Mouse (Mus musculus) MEL (cell line): ENCODE measurements at regions not wholly inside any gene's neighbourhood (a gene's known extent, or its start where the extent isn't known, plus 50 kb on each side); places are given as distances from the start of the nearest gene placed in this dataset.

ENCODE experiments used
- DNase-seq: peaks from one replicate; pipeline ENCODE4 v3.0.0; 2011; ENCODE audit warnings: low read depth, low spot score
- H3K27ac ChIP-seq: 2 replicates; pipeline ENCODE4 v1.5.1; 2012; ENCODE audit warnings: low read depth, mild to moderate bottlenecking, control low read depth, low read length, moderate library complexity; ENCODE audit not compliant: control insufficient read depth
- H3K27me3 ChIP-seq, 2 experiments: fragments of 150-350 bp in 1 of 2; sonication (generic) in 1 of 2; 2 replicates each; pipeline ENCODE4 v1.6.1; 2012; ENCODE audit warnings: low read length in 2 of 2, mild to moderate bottlenecking in 2 of 2, improper control_type of control experiment in 1 of 2, moderate library complexity in 1 of 2; ENCODE audit not compliant: insufficient read depth in 2 of 2, control insufficient read depth in 1 of 2
- H3K36me3 ChIP-seq, 2 experiments: 2 replicates each; pipeline ENCODE4 v1.6.1; 2012 to 2014; ENCODE audit warnings: low read length in 2 of 2, improper control_type of control experiment in 1 of 2, inconsistent platforms in 1 of 2, mild to moderate bottlenecking in 1 of 2; ENCODE audit not compliant: insufficient read depth in 2 of 2, control insufficient read depth in 1 of 2
- H3K4me1 ChIP-seq, 2 experiments: fragments of 150-350 bp in 1 of 2; sonication (generic) in 1 of 2; 2 replicates each; pipeline ENCODE4 v1.6.1; 2012; ENCODE audit warnings: low read length in 2 of 2, improper control_type of control experiment in 1 of 2, mild to moderate bottlenecking in 1 of 2; ENCODE audit not compliant: insufficient read depth in 2 of 2, control insufficient read depth in 1 of 2
- H3K4me3 ChIP-seq, 2 experiments: fragments of 150-350 bp in 1 of 2; sonication (generic) in 1 of 2; 2 replicates each; pipeline ENCODE4 v1.5.1; 2012; ENCODE audit warnings: low read depth in 2 of 2, low read length in 2 of 2, mild to moderate bottlenecking in 2 of 2, moderate library complexity in 2 of 2, control low read depth in 1 of 2, improper control_type of control experiment in 1 of 2; ENCODE audit not compliant: control insufficient read depth in 1 of 2, insufficient read depth in 1 of 2
- H3K79me2 ChIP-seq: 2 replicates; pipeline ENCODE4 v1.6.1; 2012; ENCODE audit warnings: mild to moderate bottlenecking, low read length, moderate library complexity; ENCODE audit not compliant: control insufficient read depth, poor library complexity, insufficient read depth
- H3K9ac ChIP-seq: 2 replicates; pipeline ENCODE4 v1.6.1; 2012; ENCODE audit warnings: low read depth, mild to moderate bottlenecking, control low read depth, low read length, moderate library complexity; ENCODE audit not compliant: control insufficient read depth, poor library complexity, severe bottlenecking
- H3K9me3 ChIP-seq: fragments of 150-350 bp; sonication (generic); replicated peaks from 2 replicates; pipeline ENCODE4 v1.6.1; 2012; ENCODE audit warnings: mild to moderate bottlenecking, low read length, improper control_type of control experiment, moderate library complexity; ENCODE audit not compliant: insufficient read depth
- MAZ ChIP-seq: IDR thresholded peaks from 2 replicates; pipeline ENCODE4 v1.6.1; 2012; ENCODE audit warnings: low read depth, mild to moderate bottlenecking, inconsistent platforms, low read length, improper control_type of control experiment
- MXI1 ChIP-seq: IDR thresholded peaks from 2 replicates; pipeline ENCODE4 v1.6.1; 2011; ENCODE audit warnings: mild to moderate bottlenecking, low read depth, low read length, improper control_type of control experiment
- MYB ChIP-seq: IDR thresholded peaks from 2 replicates; pipeline ENCODE4 v1.6.1; 2011; ENCODE audit warnings: mild to moderate bottlenecking, low read depth, low read length, improper control_type of control experiment
- POLR2AphosphoS5 ChIP-seq: IDR thresholded peaks from 2 replicates; pipeline ENCODE4 v1.6.1; 2012; ENCODE audit warnings: low read depth, borderline replicate concordance, mild to moderate bottlenecking, inconsistent platforms, low read length, moderate library complexity, mixed read lengths
- SMC3 ChIP-seq: IDR thresholded peaks from 2 replicates; pipeline ENCODE4 v1.6.1; 2011; ENCODE audit warnings: low read depth, low read length, improper control_type of control experiment
- USF2 ChIP-seq, 2 experiments: IDR thresholded peaks; 2 replicates each; pipeline ENCODE4 v1.6.1; 2011 to 2012; ENCODE audit warnings: improper control_type of control experiment in 2 of 2, low read length in 2 of 2, borderline replicate concordance in 1 of 2, inconsistent platforms in 1 of 2, low read depth in 1 of 2, mild to moderate bottlenecking in 1 of 2; ENCODE audit not compliant: insufficient read depth in 1 of 2

- Histone ChIP-seq H3K79me2 (no peaks in the 10 kb centered on the region), H3K27me3 (no peaks in the 10 kb centered on the region), H3K27ac (no peak overlapping the region), H3K4me1 (no peaks in the 10 kb centered on the region), H3K9me3 (no peaks in the 10 kb centered on the region), H3K9ac (no peak overlapping the region), H3K4me3 (no peak overlapping the region), H3K36me3 (no peaks in the 10 kb centered on the region)
- TF ChIP-seq SMC3 (no peak), POLR2AphosphoS5 (no peak), MXI1 (no peak), MYB (no peak), MAZ (no peak), USF2 (IDR thresholded peaks at IDR 0.05; ENCODE audit: borderline replicate concordance in 1 of 2, insufficient read depth in 1 of 2, low read depth in 1 of 2, low read length in 2 of 2) (no peak)
- DNase-seq, result no peak
Measured at GRCm38 (mm10) chr19:52449392-52449791, 185.3 kb downstream of the Ins1 start.
